Mouse (Mus musculus): ENCODE measurements at regions not wholly inside any gene's neighbourhood (a gene's known extent, or its start where the extent isn't known, plus 50 kb on each side); places are given as distances from the start of the nearest gene placed in this dataset.

DNA sequence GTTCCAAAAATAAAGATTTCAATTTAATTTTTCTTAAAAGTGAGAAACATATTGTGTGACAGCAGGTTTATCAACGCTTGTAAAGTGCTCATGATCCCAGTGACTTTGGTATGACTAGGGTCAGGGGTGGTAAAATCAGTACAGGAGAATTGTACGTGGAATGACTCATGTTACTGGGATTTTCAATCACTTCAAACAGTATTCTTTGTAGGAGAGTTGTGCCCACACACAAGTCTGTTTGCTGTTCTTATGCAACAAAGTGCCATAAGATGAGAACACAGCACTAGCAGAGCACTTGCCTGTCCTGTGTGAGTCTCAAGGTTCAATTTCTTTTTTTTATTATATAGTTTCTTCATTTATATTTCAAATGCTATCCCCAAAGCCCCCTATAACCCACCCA is 166.5 kb downstream of the Smarca1 start:
- DNase-seq: no peak

DNA sequence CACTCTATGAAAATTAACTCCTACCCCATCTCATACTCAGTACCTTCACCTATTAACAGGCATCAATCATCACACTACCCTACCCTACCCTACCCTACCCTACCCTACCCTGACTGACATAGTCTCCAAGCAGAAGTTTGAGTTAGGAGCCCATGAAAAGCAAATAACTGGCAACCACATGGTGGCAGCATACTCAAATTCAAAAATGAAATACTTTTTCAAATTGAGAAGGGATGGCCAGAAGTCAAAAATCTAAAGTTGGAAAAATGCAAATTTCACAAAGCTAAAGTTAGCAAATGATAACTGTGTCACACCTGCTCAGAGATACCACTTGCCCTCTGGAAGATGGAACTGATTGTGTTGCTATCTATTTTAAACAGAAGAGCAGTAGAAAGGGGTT is 189.7 kb downstream of the Smarca1 start:
- DNase-seq: peak in 1 of 2 experiments; percentile 14

DNA sequence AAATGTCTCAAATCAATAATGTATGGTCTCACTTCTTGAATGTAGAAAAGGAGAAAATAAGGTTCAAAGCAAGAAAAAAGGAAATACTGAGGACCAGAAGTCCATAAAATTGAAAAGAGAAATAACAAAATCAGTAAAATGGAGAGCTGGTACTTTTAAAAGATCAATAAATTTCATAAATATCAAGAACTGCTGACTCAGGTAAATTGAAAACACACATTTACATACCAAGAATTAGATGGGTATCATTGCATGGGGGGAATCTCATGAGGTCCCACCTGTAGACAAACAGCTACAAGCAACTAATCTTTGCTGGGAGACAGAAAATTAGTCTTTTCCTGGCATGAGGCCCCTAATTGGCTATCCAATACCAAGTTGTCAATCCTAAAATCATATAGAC is 224.0 kb downstream of the Smarca1 start:
- DNase-seq: no peak

DNA sequence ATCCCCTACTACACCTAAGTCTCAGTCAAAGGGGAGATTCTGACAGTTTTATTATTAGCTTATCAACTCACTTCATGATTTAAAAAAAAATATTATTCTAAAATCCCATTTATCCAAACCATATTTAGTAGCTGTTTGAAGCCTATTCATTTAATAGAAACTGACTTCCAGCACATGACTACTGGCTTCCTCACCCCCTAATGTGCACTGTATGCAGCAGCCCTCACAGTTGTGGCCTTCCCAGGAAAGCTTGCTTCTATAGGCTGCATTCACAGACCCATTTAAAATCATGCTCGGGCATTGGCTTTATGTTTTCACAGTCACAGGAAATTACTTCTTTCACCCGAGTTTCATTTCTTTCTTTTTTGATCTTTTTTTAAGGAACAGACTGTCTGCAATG is 246.3 kb downstream of the Smarca1 start:
- no peak for DNase-seq

- DNase-seq: no peak
Measured at GRCm38 (mm10) chrX:47641191-47641590, 251.6 kb downstream of the Smarca1 start.

DNA sequence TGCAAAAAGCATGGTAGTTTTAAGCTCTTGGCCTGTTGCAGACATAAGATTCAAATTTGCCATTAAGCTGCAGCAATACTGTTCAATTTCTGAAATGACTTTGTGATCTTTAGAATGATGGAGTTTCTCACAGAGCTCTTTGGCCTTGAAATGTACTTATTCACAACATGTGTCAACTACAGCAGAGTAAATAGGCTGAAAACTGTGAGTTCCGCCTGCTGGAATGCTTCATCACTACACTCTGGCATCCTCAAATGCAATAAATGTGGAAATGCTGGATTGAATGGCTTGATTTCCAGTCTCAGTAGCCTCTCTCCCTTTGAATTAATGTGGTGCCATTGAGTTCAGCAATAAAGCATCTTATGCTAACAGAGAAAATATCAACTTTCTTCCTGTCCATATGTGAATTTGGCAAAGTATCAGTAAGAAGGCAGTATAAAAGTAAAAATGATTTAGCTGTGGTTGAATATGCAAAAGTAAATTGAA is 253.9 kb downstream of the Smarca1 start:
- no peak for DNase-seq

DNA sequence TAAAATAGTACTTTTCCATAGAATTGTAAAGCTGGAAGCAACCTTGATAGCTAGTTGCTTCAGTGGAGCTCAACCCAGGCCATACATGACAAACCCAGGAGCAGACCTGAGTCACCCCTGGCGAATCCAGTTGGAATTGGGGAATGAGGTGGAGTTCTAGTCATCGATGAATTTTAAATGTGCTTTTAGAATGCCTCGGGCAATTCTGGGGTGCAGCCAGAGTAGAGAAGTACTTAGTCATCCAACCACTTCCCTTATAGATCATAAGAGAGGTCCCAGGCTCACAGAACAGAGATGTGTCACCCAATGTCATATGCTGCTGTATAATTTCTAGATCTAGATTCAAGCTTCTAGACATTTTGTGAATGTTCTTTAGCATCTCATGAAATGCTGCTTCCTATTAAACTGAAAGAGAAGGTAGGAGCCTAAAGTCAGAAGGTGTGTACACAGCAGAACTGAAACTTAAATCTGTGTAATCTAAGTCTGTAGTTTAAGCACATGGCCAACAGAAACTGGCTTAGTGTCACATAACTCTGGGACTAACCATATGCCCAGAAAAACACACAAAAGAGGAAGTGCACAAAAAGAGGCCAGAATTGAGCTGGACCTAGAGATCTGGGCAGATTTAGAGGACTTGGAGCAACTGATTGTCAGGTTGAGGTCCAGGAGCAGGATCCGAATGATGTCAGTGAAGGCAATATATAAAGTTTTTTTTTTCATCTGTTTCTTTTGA is 269.7 kb downstream of the Smarca1 start:
- no peak for DNase-seq

- DNase-seq: no peak
Measured at GRCm38 (mm10) chrX:47612364-47612763, 280.4 kb downstream of the Smarca1 start.
